Mouse (Mus musculus) stomach, embryonic 14.5 days (tissue): Measurements from ENCODE around the gene Fbxo6. TPM values are rescaled to one million over a fixed set of nuclear protein-coding genes. Genes with fewer than 3 reads are reported as not detected.

Experiments
- ATAC-seq: fragments of 200-750 bp; cut with Nextera tagmentation; 2 replicates; pipeline ENCODE4 v1.8.0; 2017; ENCODE audit warnings: low read depth, moderate TSS enrichment; ENCODE audit not compliant: insufficient number of reproducible peaks, insufficient read depth, low FRiP score
- H3K27ac ChIP-seq: fragments of 300-500 bp; sonication (generic); 2 replicates; pipeline ENCODE4 v1.5.1; 2014; ENCODE audit warnings: mild to moderate bottlenecking, low read length, moderate library complexity, mixed read lengths
- H3K27me3 ChIP-seq: fragments of 300-500 bp; sonication (generic); 2 replicates; pipeline ENCODE4 v1.6.1; 2014; ENCODE audit warnings: low read length, control low read depth, mixed read lengths; ENCODE audit not compliant: control insufficient read depth, insufficient read depth
- H3K36me3 ChIP-seq: fragments of 300-500 bp; sonication (generic); 2 replicates; pipeline ENCODE4 v1.6.1; 2014; ENCODE audit warnings: mild to moderate bottlenecking, control low read depth, low read length, moderate library complexity, mixed read lengths; ENCODE audit not compliant: control insufficient read depth, insufficient read depth
- H3K4me1 ChIP-seq: fragments of 300-500 bp; sonication (generic); 2 replicates; pipeline ENCODE4 v1.6.1; 2014; ENCODE audit warnings: low read length, control low read depth, mixed read lengths; ENCODE audit not compliant: control insufficient read depth, insufficient read depth
- H3K4me2 ChIP-seq: fragments of 300-500 bp; sonication (generic); replicated peaks from 2 replicates; pipeline ENCODE4 v1.6.1; 2014; ENCODE audit warnings: low read depth, low read length, control low read depth
- H3K4me3 ChIP-seq: fragments of 300-500 bp; sonication (generic); 2 replicates; pipeline ENCODE4 v1.5.1; 2014; ENCODE audit warnings: low read depth, low read length, control low read depth
- H3K9ac ChIP-seq: fragments of 300-500 bp; sonication (generic); replicated peaks from 2 replicates; pipeline ENCODE4 v1.6.1; 2014; ENCODE audit warnings: low read depth, mild to moderate bottlenecking, control low read depth, low read length, moderate library complexity, mixed read lengths
- H3K9me3 ChIP-seq: fragments of 300-500 bp; sonication (generic); 2 replicates; pipeline ENCODE4 v1.6.1; 2016; ENCODE audit warnings: low read depth, low read length, control low read depth; ENCODE audit not compliant: control insufficient read depth
- WGBS: fragments of 180-500 bp; shearing (Covaris S2); extraction: QIAGEN DNeasy Blood & Tissue Kit; methylation state at CpG from one replicate; pipeline ENCODE4 v1.1.7; 2014; 5-methylcytosine and 5-hydroxymethylcytosine counted together
- polyA plus RNA-seq: library from polyadenylated mRNA; unstranded; fragments of >200 nt; fragmentation: Nextera tagmentation; extraction: Ambion mirVana; gene quantifications from 2 replicates; pipeline ENCODE4 v1.2.1, GENCODE M21; 2014

Gene Fbxo6
- polyA plus RNA-seq, 1 experiment from 2014 or later, result 17.6 TPM

DNA sequence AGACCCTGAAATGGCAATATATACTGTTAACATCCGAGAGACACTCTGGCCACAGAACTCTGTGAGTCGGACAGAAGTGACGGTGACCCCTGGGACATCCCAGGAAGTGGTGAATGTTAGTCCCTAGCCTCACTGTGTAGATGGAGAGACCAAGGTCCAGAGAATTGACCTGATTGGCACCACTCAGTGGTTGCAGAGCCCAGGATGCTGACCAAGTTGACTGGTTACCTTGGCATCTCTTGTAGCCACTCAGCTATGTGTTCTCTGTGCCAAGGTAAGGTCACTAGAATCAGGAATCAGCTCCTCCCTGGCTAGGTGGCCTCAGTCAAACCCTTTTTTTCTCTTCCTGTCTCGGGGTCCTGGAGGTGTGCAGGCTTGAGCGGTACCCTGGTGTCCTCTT, 8.2 kb downstream of the Fbxo6 start:
- Histone ChIP-seq H3K9me3 (no peaks in the 10 kb centered on the region), H3K4me2 (no peak overlapping the region), H3K36me3 (0 out of 2 replicates have a peak, but pooled peaks cover 3% of the 10 kb centered on the region), H3K27ac (no peak overlapping the region), H3K27me3 (no peaks in the 10 kb centered on the region), H3K9ac (no peak overlapping the region), H3K4me3 (no peak overlapping the region), H3K4me1 (0 out of 2 replicates have a peak, but pooled peaks cover 3% of the 10 kb centered on the region)
- ATAC-seq, result no peak
- WGBS, result 81% methylated on average over 5 of the region's 5 CpGs

DNA sequence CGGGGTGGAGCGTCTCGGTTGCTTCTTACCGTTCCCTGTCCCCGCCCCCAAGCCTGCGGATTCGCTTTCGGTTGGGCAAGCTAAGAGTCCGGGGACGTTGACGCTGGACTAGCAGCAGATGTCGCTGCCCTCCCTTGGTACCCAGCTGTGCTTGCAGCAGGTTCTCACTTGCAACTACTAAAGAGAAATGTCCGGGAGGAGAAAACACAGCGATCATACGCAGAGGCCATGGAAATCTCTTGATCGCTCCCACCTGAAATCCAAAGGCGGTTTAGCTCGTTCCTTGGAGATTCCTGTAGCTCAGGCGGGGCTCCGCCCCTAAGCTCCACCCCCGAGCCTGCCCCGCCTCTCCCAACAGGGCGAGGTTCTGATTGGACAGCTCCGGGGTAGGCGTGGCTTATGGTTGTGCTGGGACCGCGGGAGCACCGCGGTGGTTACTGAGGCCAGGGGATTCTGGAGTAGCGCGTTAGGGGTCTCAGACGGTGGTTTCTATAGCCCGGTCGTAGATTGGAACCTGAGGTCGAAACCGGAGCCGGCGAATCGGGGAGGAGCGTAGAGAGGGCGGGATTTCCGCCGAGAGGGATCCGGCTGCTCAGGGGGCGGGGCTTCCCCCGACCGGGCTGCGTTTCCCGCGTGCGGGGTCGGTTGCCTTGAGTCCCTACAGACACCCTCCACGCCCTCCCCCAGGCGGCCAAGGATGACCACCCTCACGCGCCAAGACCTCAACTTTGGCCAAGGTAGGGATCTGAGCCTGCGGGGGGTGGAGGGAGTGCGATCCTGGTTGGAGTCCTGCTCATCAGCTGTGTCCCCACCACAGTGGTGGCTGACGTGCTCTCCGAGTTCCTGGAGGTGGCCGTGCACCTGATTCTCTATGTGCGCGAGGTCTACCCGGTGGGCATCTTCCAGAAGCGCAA, 11.6 kb downstream of the Fbxo6 start:
- no peaks in the 10 kb centered on the region for H3K9me3 ChIP-seq
- H3K4me1 ChIP-seq, result 0 out of 2 replicates have a peak, but pooled peaks cover 3% of the 10 kb centered on the region
- H3K27ac ChIP-seq, result peak overlapping the region; percentile 82
- no peaks in the 10 kb centered on the region for H3K27me3 ChIP-seq
- under 1% methylated on average over 65 of the region's 65 CpGs for WGBS
- H3K4me2 ChIP-seq, result peak overlapping the region; percentile 97
- H3K36me3 ChIP-seq, result 0 out of 2 replicates have a peak, but pooled peaks cover 3% of the 10 kb centered on the region
- H3K9ac ChIP-seq, result peak overlapping the region; percentile 42
- ATAC-seq, result peak; percentile 93
- H3K4me3 ChIP-seq, result peak overlapping the region; percentile 66

DNA sequence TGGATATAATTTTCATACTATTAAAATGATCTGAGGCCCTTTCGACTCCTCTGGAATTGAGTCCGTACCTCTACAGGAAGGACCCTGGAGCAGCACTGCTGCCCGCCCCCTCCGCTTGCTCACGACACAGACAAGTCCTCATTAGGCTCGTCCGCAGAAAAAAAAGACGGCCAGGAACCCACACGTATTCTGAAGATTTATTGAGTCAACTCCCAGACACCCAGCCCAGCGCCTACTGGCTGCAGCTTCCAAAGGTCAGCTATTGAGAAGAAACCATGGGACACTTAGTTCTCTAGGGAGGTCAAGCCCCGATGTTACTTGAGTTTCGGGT, 12.2 kb downstream of the Fbxo6 start:
- ATAC-seq, result no peak; the same call in 1 of the 2 replicates
- H3K4me3 ChIP-seq, result peak overlapping the region; percentile 66
- peak overlapping the region; percentile 42; the same call in 1 of the 2 replicates for H3K9ac ChIP-seq
- no peaks in the 10 kb centered on the region for H3K36me3 ChIP-seq
- H3K4me2 ChIP-seq, result peak overlapping the region; percentile 97
- H3K4me1 ChIP-seq, result 0 out of 2 replicates have a peak, but pooled peaks cover 3% of the 10 kb centered on the region
- WGBS, result 1% methylated on average over 12 of the region's 12 CpGs
- H3K27ac ChIP-seq, result peak overlapping the region; percentile 82
- no peaks in the 10 kb centered on the region for H3K9me3 ChIP-seq
- H3K27me3 ChIP-seq, result no peaks in the 10 kb centered on the region

DNA sequence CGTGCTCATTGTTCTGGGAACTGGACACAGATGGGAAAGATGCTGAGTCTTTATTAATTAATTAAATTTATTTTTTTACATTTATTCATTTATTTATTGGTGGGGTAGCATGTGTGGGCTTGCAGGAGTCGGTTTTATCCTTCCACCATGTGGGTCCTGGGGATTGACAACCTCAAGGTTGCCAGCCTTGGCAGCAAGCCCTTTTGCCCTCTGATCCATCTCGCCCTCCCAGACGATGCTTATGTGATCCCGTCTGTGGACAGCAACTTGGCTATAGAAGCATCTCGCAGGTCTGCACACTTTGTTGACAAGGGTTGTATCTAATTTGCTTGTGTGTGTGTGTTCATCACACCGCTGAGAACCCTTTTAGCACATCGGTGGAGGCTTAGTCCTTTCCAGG, 14.4 kb downstream of the Fbxo6 start:
- Histone ChIP-seq H3K36me3 (no peaks in the 10 kb centered on the region), H3K27me3 (no peaks in the 10 kb centered on the region), H3K9ac (no peak overlapping the region), H3K9me3 (no peaks in the 10 kb centered on the region), H3K4me2 (no peak overlapping the region), H3K27ac (no peak overlapping the region), H3K4me3 (no peak overlapping the region), H3K4me1 (0 out of 2 replicates have a peak, but pooled peaks cover 3% of the 10 kb centered on the region)
- 68% methylated on average over 8 of the region's 8 CpGs for WGBS
- ATAC-seq, result no peak

DNA sequence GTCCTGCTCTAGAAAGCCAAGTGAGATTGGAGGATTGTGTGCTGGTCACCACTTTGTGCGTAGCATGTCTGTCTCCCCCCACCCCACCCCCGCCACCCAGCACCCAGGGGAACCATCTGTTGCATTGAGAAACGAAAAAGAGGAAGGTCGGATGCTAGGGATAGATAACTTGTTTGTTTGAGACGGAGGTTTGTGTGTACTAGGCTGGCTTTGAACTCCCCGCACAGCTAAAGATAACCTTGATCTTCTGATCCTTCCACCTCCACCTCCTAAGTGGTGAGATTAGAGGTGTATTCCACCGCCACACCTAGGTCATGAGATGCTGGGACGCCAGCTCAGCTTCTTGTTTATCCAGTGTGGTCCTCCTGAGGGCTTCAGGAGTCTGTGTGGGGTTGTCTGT, 17.0 kb downstream of the Fbxo6 start:
- Histone ChIP-seq H3K9me3 (no peaks in the 10 kb centered on the region), H3K27me3 (peaks cover 6% of the 10 kb centered on the region), H3K9ac (no peak overlapping the region), H3K4me3 (no peak overlapping the region), H3K4me1 (peaks cover 5% of the 10 kb centered on the region; the same call in 1 of the 2 replicates), H3K27ac (no peak overlapping the region), H3K36me3 (no peaks in the 10 kb centered on the region), H3K4me2 (no peak overlapping the region)
- 78% methylated on average over 8 of the region's 8 CpGs for WGBS
- no peak for ATAC-seq

DNA sequence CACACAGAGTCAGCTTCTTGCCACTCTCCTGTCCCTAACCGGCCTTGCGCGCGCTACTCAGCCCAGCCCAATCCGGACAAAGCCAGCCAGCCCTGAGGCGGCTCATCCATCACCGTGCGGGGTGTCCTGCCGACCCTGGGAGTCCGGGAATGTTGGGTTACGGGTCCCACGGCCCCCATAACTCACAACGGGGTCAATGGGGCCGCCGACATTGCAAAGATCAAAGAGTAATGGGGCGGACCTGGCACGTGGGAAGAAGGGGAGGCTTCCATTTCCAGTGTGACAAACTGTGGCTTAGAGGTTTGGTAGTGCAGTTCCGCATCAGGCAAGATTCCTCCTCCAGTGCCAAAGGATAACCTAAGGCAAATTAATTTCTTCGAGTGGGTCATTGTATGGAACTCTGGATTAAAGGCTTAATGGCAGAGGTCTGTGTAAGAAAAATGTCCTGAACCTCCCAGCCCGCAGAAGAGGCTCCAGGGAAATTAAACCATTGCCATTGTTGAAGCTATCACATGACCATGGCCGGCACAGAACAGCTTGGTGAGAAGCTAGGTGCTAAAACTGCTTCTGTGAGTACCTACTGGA, 20.4 kb downstream of the Fbxo6 start:
- Histone ChIP-seq H3K9ac (no peak overlapping the region), H3K27me3 (peaks cover 20% of the 10 kb centered on the region), H3K9me3 (no peaks in the 10 kb centered on the region), H3K4me2 (peak overlapping the region; percentile 99), H3K4me3 (peak overlapping the region; percentile 67), H3K27ac (no peak overlapping the region), H3K4me1 (peaks cover 5% of the 10 kb centered on the region; the same call in 1 of the 2 replicates), H3K36me3 (no peaks in the 10 kb centered on the region)
- ATAC-seq, result peak; percentile 31; the same call in 1 of the 2 replicates
- WGBS, result 1% methylated on average over 21 of the region's 21 CpGs

DNA sequence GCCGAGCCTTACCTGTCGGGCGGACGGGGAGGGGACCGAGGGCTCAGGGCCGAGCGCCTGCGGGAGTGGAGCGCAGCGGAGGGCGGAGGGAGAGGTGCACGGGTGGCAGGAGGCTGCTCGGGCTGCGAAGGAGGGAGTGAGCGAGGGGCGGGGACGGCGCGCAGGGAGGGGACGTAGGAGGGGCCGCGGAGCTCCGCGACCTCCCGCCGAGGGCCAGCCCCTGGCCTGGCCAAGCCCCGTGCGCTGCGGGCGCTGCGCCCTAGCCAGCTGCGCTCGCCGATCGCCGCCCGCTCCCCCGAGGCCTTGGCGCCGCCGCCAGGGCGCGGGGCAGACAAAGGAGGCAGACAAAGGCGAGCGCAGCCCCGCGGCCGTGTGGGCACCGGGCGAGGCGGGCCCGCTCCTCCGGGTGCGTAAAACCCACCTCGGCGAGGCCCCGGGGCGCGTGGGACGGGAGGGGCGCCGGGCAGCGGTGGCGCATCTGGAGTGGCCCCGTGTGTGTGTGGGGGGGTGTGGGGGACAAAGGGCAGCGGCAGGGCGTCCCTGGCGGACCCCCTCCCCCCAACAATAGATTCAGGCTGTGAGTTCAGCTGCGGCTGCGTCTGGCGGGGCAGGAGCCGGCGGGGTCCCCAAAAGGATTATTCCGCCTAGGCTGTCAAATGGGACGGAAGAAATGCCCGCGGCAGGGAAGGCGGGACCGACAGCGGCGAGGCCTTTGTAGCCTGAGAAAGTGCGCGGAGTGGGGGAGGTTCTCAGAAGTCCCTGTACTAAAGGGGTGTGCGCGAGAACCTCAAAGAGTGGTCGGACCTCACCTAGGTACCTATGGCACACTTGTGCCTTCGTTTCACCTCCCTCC, 21.2 kb downstream of the Fbxo6 start, which contains the start of gene Draxin:
Gene Draxin, minus strand, starts transcription at position 138 of the 853 bp plus-strand sequence.
- peaks cover 20% of the 10 kb centered on the region for H3K27me3 ChIP-seq
- peak within 1 kb of the TSS; percentile 11; the same call in 1 of the 2 replicates for H3K27ac ChIP-seq
- peak within 1 kb of the TSS; percentile 67 for H3K4me3 ChIP-seq
- H3K9ac ChIP-seq, result peak within 1 kb of the TSS; percentile 61; the same call in 1 of the 2 replicates
- H3K4me2 ChIP-seq, result peak within 1 kb of the TSS; percentile 99
- H3K36me3 ChIP-seq, result no peaks in the 10 kb centered on the region
- H3K9me3 ChIP-seq, result no peaks in the 10 kb centered on the region
- ATAC-seq, result peak; percentile 94
- H3K4me1 ChIP-seq, result peaks cover 5% of the 10 kb centered on the region; the same call in 1 of the 2 replicates
- under 1% methylated on average over 81 of the region's 87 CpGs for WGBS
